Mouse (Mus musculus): ENCODE results near the gene Dnajc27. TPM values are rescaled to one million over a fixed set of nuclear protein-coding genes. Genes with fewer than 3 reads are reported as not detected.
A peak's percentile ranks its signal among the peaks of the same experiment; 100 is the strongest.

The Dnajc27 gene
- polyA plus RNA-seq, 1 experiment from 2014 or later: 13.7 TPM

GRCm38 (mm10) chr12:4116132-4116531 lies 33.7 kb downstream of the Dnajc27 start:
- no peak for ATAC-seq (ENCODE audit: low read depth)
- H3K27ac ChIP-seq (replicated peaks): no peak overlapping the region
- no peaks in the 10 kb centered on the region for H3K9me3 ChIP-seq
- no peak overlapping the region for H3K9ac ChIP-seq
- no peaks in the 10 kb centered on the region for H3K27me3 ChIP-seq
- H3K36me3 ChIP-seq: peaks cover 8% of the 10 kb centered on the region; the same call in 1 of the 2 replicates
- no peak overlapping the region for H3K4me2 ChIP-seq
- 86% methylated on average over 9 of the region's 9 CpGs for WGBS
- H3K4me1 ChIP-seq (replicated peaks): no peaks in the 10 kb centered on the region
- no peak overlapping the region for H3K4me3 ChIP-seq

DNA sequence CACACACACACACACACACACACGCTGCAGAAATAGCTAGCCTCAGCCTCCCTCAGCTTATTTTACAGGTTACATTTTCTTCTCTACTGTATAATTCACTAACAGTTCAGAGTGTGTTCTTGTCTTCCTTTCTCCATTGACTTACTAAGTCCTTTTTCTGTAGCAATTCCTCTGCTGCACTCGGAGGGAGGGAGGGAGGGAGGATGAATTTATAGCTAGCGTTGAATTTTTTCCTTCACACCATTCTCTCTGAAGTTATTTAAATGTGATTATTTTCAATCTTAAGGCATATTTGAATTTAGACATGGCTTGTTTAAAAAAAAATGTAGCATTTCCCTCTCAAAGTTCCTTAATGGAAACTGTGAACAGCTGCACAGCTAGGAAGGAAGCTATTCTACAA lies 34.8 kb downstream of the Dnajc27 start:
- ATAC-seq (ENCODE audit: low read depth): no peak
- WGBS: 84% methylated on average over 3 of the region's 3 CpGs

DNA sequence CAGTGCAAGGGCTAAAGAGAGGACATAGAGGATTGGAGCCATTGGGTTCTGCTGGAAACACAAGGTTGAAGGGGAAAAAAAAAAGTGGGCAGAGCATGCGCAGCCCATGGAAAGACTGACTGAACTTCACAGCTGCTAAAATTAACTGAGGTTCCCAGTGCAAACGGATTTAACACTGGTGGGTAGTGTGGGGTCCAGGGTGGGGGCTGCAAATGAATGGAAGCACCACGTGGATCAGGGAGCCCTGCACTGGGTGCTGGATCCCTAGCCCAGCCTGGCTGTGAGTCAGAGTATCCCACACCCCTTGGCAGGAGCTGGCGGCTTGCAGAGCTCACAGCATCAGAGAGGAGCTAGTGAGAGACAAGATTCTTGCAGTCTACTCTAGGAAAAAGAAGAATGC lies 35.2 kb downstream of the Dnajc27 start:
- no peaks in the 10 kb centered on the region for H3K27me3 ChIP-seq
- peaks cover 8% of the 10 kb centered on the region; the same call in 1 of the 2 replicates for H3K36me3 ChIP-seq
- H3K9ac ChIP-seq: no peak overlapping the region
- no peak overlapping the region for H3K27ac ChIP-seq (replicated peaks)
- no peak overlapping the region for H3K4me2 ChIP-seq
- H3K9me3 ChIP-seq: no peaks in the 10 kb centered on the region
- WGBS: 75% methylated on average over 4 of the region's 4 CpGs
- H3K4me1 ChIP-seq (replicated peaks): no peaks in the 10 kb centered on the region
- no peak for ATAC-seq (ENCODE audit: low read depth)
- no peak overlapping the region for H3K4me3 ChIP-seq

More for the DNA sequence above, 34.8 kb downstream of the Dnajc27 start:
- H3K9me3 ChIP-seq: no peaks in the 10 kb centered on the region
- H3K27ac ChIP-seq (replicated peaks): no peak overlapping the region
- no peak overlapping the region for H3K4me3 ChIP-seq
- no peaks in the 10 kb centered on the region for H3K27me3 ChIP-seq
- H3K4me2 ChIP-seq: no peak overlapping the region
- H3K9ac ChIP-seq: no peak overlapping the region
- no peaks in the 10 kb centered on the region for H3K4me1 ChIP-seq (replicated peaks)
- peaks cover 8% of the 10 kb centered on the region; the same call in 1 of the 2 replicates for H3K36me3 ChIP-seq

DNA sequence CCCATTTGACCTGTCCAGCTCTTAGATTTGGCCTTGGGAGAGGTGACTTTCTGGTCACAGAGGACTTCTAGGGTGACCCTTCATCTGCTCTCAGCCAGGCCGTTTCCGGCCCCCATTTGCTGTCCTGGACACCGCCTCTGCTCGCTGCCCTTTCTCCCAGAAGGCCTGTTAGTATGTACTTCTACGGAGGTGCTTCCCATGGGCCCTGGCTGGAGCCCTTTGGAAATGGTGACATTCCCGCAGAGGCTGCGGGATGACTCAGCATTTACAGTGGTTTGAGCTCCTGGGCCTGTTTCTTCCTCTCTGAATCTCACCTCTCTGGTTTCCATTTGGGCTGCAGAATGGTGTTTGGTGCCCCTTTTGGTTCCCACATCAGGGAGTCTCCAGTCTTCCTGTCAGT lies 45.0 kb downstream of the Dnajc27 start:
- Histone ChIP-seq H3K36me3 (no peaks in the 10 kb centered on the region), H3K4me3 (no peak overlapping the region), H3K4me2 (no peak overlapping the region), H3K4me1 (replicated peaks) (no peaks in the 10 kb centered on the region), H3K27me3 (no peaks in the 10 kb centered on the region), H3K27ac (replicated peaks) (no peak overlapping the region), H3K9me3 (peaks cover 4% of the 10 kb centered on the region; the same call in 1 of the 2 replicates), H3K9ac (no peak overlapping the region)
- WGBS: 71% methylated on average over 7 of the region's 7 CpGs
- no peak for ATAC-seq (ENCODE audit: low read depth)

GRCm38 (mm10) chr12:4132941-4133846 lies 50.8 kb downstream of the Dnajc27 start, which contains the start of gene Adcy3:
Adcy3 (plus strand) TSS chr12:4133103.
- peak within 1 kb of the TSS; percentile 83 for H3K4me2 ChIP-seq
- peaks cover 4% of the 10 kb centered on the region; the same call in 1 of the 2 replicates for H3K9me3 ChIP-seq
- H3K4me3 ChIP-seq: peak within 1 kb of the TSS; percentile 57
- peak within 1 kb of the TSS; percentile 76 for H3K27ac ChIP-seq (replicated peaks)
- under 1% methylated on average over 77 of the region's 83 CpGs for WGBS
- peak; percentile 92 for ATAC-seq (ENCODE audit: low read depth)
- H3K36me3 ChIP-seq: no peaks in the 10 kb centered on the region
- H3K9ac ChIP-seq: peak within 1 kb of the TSS; percentile 82
- H3K4me1 ChIP-seq (replicated peaks): peaks cover 36% of the 10 kb centered on the region
- H3K27me3 ChIP-seq: no peaks in the 10 kb centered on the region

GRCm38 (mm10) chr12:4133847-4134212 lies 51.4 kb downstream of the Dnajc27 start:
- Histone ChIP-seq H3K27me3 (no peaks in the 10 kb centered on the region), H3K4me1 (replicated peaks) (peaks cover 36% of the 10 kb centered on the region), H3K4me3 (peak overlapping the region; percentile 57), H3K36me3 (no peaks in the 10 kb centered on the region), H3K27ac (replicated peaks) (0 out of 2 replicates have a peak overlapping the region, but pooled peaks have one; percentile 76), H3K4me2 (peak overlapping the region; percentile 83), H3K9me3 (peaks cover 4% of the 10 kb centered on the region; the same call in 1 of the 2 replicates), H3K9ac (peak overlapping the region; percentile 82)
- WGBS: 31% methylated on average over 11 of the region's 11 CpGs
- ATAC-seq (ENCODE audit: low read depth): peak; percentile 59

- Histone ChIP-seq H3K9ac (no peak overlapping the region), H3K4me3 (no peak overlapping the region), H3K27me3 (no peaks in the 10 kb centered on the region), H3K4me2 (no peak overlapping the region), H3K9me3 (no peaks in the 10 kb centered on the region), H3K27ac (replicated peaks) (no peak overlapping the region), H3K36me3 (no peaks in the 10 kb centered on the region), H3K4me1 (replicated peaks) (no peaks in the 10 kb centered on the region; the same call in 1 of the 2 replicates)
- no peak for ATAC-seq (ENCODE audit: low read depth)
- 84% methylated on average over 5 of the region's 5 CpGs for WGBS
Observed at GRCm38 (mm10) chr12:4143179-4143578, 60.8 kb downstream of the Dnajc27 start.

- ATAC-seq (ENCODE audit: low read depth): no peak
- no peak overlapping the region for H3K27ac ChIP-seq (replicated peaks)
Observed at GRCm38 (mm10) chr12:4150936-4151335, 68.6 kb downstream of the Dnajc27 start.

DNA sequence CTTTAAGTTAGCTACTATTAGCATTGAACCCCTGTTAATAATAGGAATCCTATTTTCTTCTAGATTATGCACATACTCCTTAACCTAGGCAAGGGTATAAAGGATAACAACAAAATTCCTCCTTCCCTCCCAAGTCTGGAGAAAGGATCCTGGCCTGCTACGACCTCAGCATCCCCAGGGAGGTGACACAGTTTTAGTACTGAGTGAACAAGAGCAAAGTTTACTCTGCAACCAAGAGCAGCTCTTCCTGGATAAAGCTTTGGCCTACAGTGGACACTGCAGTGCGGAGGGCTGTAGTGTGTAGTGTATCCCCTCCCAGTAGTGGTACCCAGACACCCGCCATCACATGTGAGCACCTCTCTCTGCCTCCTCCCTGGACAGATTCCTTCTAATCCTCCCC lies 69.6 kb downstream of the Dnajc27 start:
- H3K9ac ChIP-seq: no peak overlapping the region
- no peaks in the 10 kb centered on the region for H3K9me3 ChIP-seq
- H3K4me3 ChIP-seq: no peak overlapping the region
- H3K27ac ChIP-seq (replicated peaks): no peak overlapping the region
- ATAC-seq (ENCODE audit: low read depth): no peak
- H3K4me1 ChIP-seq (replicated peaks): no peaks in the 10 kb centered on the region
- WGBS: 84% methylated on average over 3 of the region's 3 CpGs
- H3K4me2 ChIP-seq: no peak overlapping the region
- H3K36me3 ChIP-seq: no peaks in the 10 kb centered on the region
- no peaks in the 10 kb centered on the region for H3K27me3 ChIP-seq

More at GRCm38 (mm10) chr12:4150936-4151335, 68.6 kb downstream of the Dnajc27 start:
- no peak overlapping the region for H3K4me3 ChIP-seq
- H3K9me3 ChIP-seq: no peaks in the 10 kb centered on the region
- WGBS: 83% methylated on average over 2 of the region's 2 CpGs
- H3K4me1 ChIP-seq (replicated peaks): no peaks in the 10 kb centered on the region
- no peak overlapping the region for H3K4me2 ChIP-seq
- no peaks in the 10 kb centered on the region for H3K27me3 ChIP-seq
- H3K9ac ChIP-seq: no peak overlapping the region
- H3K36me3 ChIP-seq: no peaks in the 10 kb centered on the region

- Histone ChIP-seq H3K27me3 (no peaks in the 10 kb centered on the region), H3K4me2 (no peak overlapping the region), H3K9ac (no peak overlapping the region), H3K4me3 (no peak overlapping the region), H3K9me3 (no peaks in the 10 kb centered on the region), H3K27ac (replicated peaks) (no peak overlapping the region), H3K4me1 (replicated peaks) (no peaks in the 10 kb centered on the region), H3K36me3 (no peaks in the 10 kb centered on the region)
- no peak for ATAC-seq (ENCODE audit: low read depth)
- 85% methylated on average over 2 of the region's 2 CpGs for WGBS
Observed at GRCm38 (mm10) chr12:4157466-4157865, 75.1 kb downstream of the Dnajc27 start.

- ATAC-seq (ENCODE audit: low read depth): no peak
- no peaks in the 10 kb centered on the region for H3K4me1 ChIP-seq (replicated peaks)
- H3K9ac ChIP-seq: no peak overlapping the region
- no peaks in the 10 kb centered on the region for H3K36me3 ChIP-seq
- no peak overlapping the region for H3K4me3 ChIP-seq
- no peak overlapping the region for H3K4me2 ChIP-seq
- no peak overlapping the region for H3K27ac ChIP-seq (replicated peaks)
- H3K9me3 ChIP-seq: no peaks in the 10 kb centered on the region
- H3K27me3 ChIP-seq: no peaks in the 10 kb centered on the region
- 88% methylated on average over 3 of the region's 3 CpGs for WGBS
Observed at GRCm38 (mm10) chr12:4158179-4158578, 75.8 kb downstream of the Dnajc27 start.

- ATAC-seq (ENCODE audit: low read depth): no peak
- Histone ChIP-seq H3K27me3 (no peaks in the 10 kb centered on the region), H3K36me3 (no peaks in the 10 kb centered on the region), H3K9ac (no peak overlapping the region), H3K9me3 (no peaks in the 10 kb centered on the region), H3K4me1 (replicated peaks) (no peaks in the 10 kb centered on the region), H3K27ac (replicated peaks) (no peak overlapping the region), H3K4me2 (no peak overlapping the region), H3K4me3 (no peak overlapping the region)
- 93% methylated on average over 7 of the region's 7 CpGs for WGBS
Observed at GRCm38 (mm10) chr12:4158868-4159632, 76.7 kb downstream of the Dnajc27 start.
